Mouse (Mus musculus) hindbrain, embryonic 15.5 days (tissue): ENCODE data around the gene Hist1h3e. TPM values are rescaled to one million over a fixed set of nuclear protein-coding genes. Genes with fewer than 3 reads are reported as not detected.
"Not testable (repeated sequence)": the region's sequence is repeated elsewhere in the genome, so short reads cannot be mapped to it uniquely, and the experiment has no call there.

Experiments used
- ATAC-seq: fragments of 200-750 bp; cut with Nextera tagmentation; 2 replicates; pipeline ENCODE4 v1.8.0; 2017; ENCODE audit warnings: low read depth, moderate number of reproducible peaks, moderate TSS enrichment; ENCODE audit not compliant: low FRiP score
- H3K27ac ChIP-seq: fragments of 300-500 bp; sonication (generic); replicated peaks from 2 replicates; pipeline ENCODE4 v1.5.1; 2015; ENCODE audit warnings: mild to moderate bottlenecking, inconsistent platforms
- H3K27me3 ChIP-seq: fragments of 300-500 bp; sonication (generic); 2 replicates; pipeline ENCODE4 v1.6.1; 2015; ENCODE audit warnings: control low read depth, inconsistent platforms
- H3K36me3 ChIP-seq: fragments of 300-500 bp; sonication (generic); 2 replicates; pipeline ENCODE4 v1.6.1; 2015; ENCODE audit warnings: control low read depth, inconsistent platforms
- H3K4me1 ChIP-seq: fragments of 300-500 bp; sonication (generic); replicated peaks from 2 replicates; pipeline ENCODE4 v1.6.1; 2015; ENCODE audit warnings: control low read depth, inconsistent platforms
- H3K4me2 ChIP-seq: fragments of 300-500 bp; sonication (generic); 2 replicates; pipeline ENCODE4 v1.6.1; 2015; ENCODE audit warnings: moderate library complexity, mild to moderate bottlenecking, inconsistent platforms
- H3K4me3 ChIP-seq: fragments of 300-500 bp; sonication (generic); 2 replicates; pipeline ENCODE4 v1.5.1; 2015; ENCODE audit warnings: mild to moderate bottlenecking, inconsistent platforms
- H3K9ac ChIP-seq: fragments of 300-500 bp; sonication (generic); 2 replicates; pipeline ENCODE4 v1.6.1; 2015; ENCODE audit warnings: inconsistent platforms
- H3K9me3 ChIP-seq: fragments of 300-500 bp; sonication (generic); 2 replicates; pipeline ENCODE4 v1.6.1; 2016; ENCODE audit warnings: control low read depth, inconsistent platforms
- WGBS: fragments of 180-500 bp; shearing (Covaris S2); methylation state at CpG from one replicate; pipeline ENCODE4 v1.1.7; 2015; 5-methylcytosine and 5-hydroxymethylcytosine counted together
- polyA plus RNA-seq: library from polyadenylated mRNA; unstranded; fragments of >200 nt; fragmentation: Nextera tagmentation; extraction: Ambion mirVana; gene quantifications from 2 replicates; pipeline ENCODE4 v1.2.1, GENCODE M21; 2015

Hist1h3e gene
- polyA plus RNA-seq, 1 experiment from 2014 or later = 1.5 TPM

DNA sequence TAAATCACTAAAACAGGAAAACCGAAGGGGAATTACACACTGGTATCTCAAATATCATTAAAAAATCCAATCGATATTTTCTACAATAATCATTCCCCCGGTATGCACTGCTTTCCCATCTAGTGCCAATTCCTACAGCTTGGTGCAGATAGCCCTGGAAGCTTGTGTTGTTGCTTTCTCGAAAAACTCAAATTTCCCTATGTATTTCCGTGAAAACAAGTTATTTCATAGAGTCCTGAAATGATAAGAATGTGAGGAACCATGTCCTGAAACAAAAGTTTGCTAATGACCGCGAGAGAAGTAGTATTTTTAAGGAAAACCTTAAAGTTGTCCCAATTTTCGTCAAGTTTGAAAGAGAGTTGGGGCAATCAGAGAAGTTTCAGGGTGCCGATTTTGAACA lies 7.8 kb downstream of the Hist1h3e start:
- H3K9ac ChIP-seq = peak overlapping the region; percentile 63
- peaks cover 38% of the 10 kb centered on the region for H3K4me1 ChIP-seq
- H3K4me3 ChIP-seq = peak overlapping the region; percentile 53
- no peaks in the 10 kb centered on the region for H3K9me3 ChIP-seq
- no peak for ATAC-seq
- 21% methylated on average over 9 of the region's 9 CpGs for WGBS
- no peaks in the 10 kb centered on the region for H3K27me3 ChIP-seq
- peak overlapping the region; percentile 100 for H3K4me2 ChIP-seq
- no peaks in the 10 kb centered on the region for H3K36me3 ChIP-seq
- H3K27ac ChIP-seq = peak overlapping the region; percentile 90

DNA sequence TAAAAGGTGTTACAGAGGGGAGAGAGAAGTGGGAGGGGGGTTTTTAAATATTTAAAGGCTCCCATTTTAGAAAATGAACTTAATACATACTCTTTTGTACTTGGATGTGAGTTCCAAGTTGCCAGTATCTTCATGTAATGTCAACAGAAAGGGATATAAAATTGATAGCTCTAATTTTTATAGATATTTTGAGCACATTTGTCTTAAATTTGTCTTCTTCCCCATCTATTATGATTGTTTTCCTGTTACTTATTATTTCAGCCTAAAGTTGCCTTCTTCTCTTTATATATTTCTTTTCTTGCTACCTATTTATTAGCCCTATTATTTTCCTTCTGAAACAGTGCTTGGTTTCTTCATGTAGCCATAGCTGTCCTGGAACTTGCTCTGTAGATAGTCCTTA lies 9.2 kb downstream of the Hist1h3e start, which contains the start of gene Hist1h1d:
Gene Hist1h1d (plus strand): TSS at position 301 of the 400 bp plus-strand sequence.
- no peaks in the 10 kb centered on the region for H3K9me3 ChIP-seq
- ATAC-seq = no peak
- H3K4me2 ChIP-seq = peak within 1 kb of the TSS; percentile 100
- 0 out of 2 replicates have a peak within 1 kb of the TSS, but pooled peaks have one; percentile 87 for H3K27ac ChIP-seq
- H3K4me1 ChIP-seq = peaks cover 38% of the 10 kb centered on the region
- no peaks in the 10 kb centered on the region for H3K36me3 ChIP-seq
- no peaks in the 10 kb centered on the region for H3K27me3 ChIP-seq
- H3K9ac ChIP-seq = 0 out of 2 replicates have a peak within 1 kb of the TSS, but pooled peaks have one; percentile 17
- H3K4me3 ChIP-seq = no peak within 1 kb of the TSS

DNA sequence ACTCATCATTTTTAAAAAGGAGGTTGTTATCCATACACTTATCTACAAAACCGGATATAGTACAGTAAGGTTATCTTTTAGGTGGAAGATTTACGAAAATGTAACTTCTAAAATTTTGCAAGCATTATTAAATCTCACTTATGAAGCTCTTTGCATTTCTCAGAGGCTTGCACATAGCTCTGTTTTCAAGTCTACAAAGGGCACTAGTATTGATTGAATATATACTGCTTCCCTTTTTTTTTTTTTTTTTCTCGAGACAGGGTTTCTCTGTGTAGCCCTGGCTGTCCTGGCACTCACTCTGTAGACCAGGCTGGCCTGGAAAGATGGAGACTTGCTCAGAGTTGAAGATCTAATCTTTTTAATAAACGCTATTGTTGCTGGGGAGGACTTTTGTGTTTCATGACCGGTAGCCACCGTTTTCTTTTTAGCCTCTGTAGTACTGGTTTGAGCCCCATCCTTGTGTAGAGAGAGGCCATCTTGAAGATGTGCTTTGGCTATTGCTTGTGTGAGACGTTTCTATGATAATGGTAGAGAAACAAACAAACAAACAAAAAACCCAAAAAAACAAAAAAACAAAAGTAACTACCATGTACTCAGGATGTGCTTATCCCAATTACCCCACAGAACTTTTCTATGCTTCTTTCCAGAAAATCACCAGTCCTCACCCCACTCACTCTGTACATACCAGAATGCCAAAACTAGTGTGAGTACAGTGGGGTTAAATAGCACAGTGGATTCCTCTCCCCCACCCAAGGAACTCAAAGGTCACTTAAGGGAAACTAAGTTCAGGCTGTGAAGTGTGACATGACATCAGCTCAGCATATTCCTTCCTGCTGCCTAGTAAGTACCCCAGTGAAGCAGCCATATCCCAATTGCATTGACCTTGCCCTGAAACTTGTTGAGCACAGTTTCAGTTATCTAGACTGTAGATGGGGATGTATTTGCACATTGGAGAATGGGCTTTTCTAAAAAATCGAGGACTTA lies 9.9 kb downstream of the Hist1h3e start:
- Histone ChIP-seq H3K27ac (peak overlapping the region; percentile 87), H3K4me3 (peak overlapping the region; percentile 46), H3K9me3 (no peaks in the 10 kb centered on the region), H3K4me2 (peak overlapping the region; percentile 64), H3K36me3 (no peaks in the 10 kb centered on the region), H3K4me1 (peaks cover 38% of the 10 kb centered on the region), H3K27me3 (no peaks in the 10 kb centered on the region), H3K9ac (0 out of 2 replicates have a peak overlapping the region, but pooled peaks have one; percentile 17)
- no peak for ATAC-seq
- 52% methylated on average over 8 of the region's 8 CpGs for WGBS

DNA sequence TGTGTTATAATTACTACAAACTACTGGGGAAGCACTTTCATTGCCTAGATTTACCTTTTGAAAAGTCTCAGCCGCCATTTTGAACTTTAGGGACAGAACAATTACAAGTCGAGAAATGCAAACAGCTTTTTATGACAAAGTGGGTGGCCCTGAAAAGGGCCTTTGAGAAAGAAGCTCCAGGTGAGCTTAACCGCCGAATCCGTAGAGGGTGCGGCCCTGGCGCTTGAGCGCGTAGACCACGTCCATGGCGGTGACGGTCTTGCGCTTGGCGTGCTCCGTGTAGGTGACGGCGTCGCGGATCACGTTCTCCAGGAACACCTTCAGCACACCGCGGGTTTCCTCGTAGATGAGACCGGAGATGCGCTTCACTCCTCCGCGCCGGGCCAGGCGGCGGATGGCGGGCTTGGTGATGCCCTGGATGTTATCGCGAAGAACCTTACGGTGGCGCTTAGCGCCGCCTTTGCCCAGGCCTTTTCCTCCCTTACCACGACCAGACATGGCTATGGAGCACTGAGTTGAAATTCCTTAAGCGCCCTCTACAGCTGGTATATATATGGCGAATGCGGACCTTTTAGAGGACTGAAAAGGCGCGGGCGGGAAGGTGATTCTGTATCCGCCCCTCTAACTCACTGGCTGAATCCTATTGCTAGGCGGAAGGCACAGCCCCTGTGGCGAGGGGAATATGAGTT lies 10.9 kb downstream of the Hist1h3e start, which contains the start of gene Hist1h4f:
Gene Hist1h4f (minus strand): TSS at position 503 of the 689 bp plus-strand sequence.
- H3K36me3 ChIP-seq, H3K27me3 ChIP-seq, H3K9me3 ChIP-seq: not testable (repeated sequence)
- peak within 1 kb of the TSS; percentile 54 for H3K9ac ChIP-seq
- peaks cover 32% of the 10 kb centered on the region for H3K4me1 ChIP-seq
- H3K4me3 ChIP-seq = peak within 1 kb of the TSS; percentile 46
- under 1% methylated on average over 47 of the region's 47 CpGs for WGBS
- peak; percentile 93 for ATAC-seq
- H3K4me2 ChIP-seq = peak within 1 kb of the TSS; percentile 64
- peak within 1 kb of the TSS; percentile 87 for H3K27ac ChIP-seq

DNA sequence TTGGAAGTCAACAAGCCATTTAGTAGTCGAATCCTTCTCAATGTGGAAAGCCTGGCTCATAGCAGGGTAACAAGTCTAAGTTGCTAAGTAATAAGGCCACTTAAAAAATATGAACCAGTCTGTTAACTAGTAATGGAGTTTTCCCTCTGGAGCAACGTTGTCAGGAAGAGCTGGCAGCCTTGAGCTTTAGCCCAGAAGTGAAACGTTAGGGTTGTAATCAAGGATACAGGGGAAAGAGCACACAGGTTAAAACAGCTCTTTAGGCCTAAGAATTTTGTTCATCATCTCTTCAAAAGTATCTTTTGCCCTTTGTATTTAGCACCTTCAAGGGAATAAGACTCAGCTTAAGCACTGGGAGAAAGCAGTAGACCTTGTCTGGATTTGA lies 11.4 kb downstream of the Hist1h3e start:
- no peaks in the 10 kb centered on the region for H3K36me3 ChIP-seq
- peaks cover 29% of the 10 kb centered on the region for H3K4me1 ChIP-seq
- H3K27ac ChIP-seq = peak overlapping the region; percentile 87
- 8% methylated on average over 3 of the region's 3 CpGs for WGBS
- H3K4me3 ChIP-seq = peak overlapping the region; percentile 46
- H3K4me2 ChIP-seq = peak overlapping the region; percentile 64
- ATAC-seq = no peak
- H3K9ac ChIP-seq = peak overlapping the region; percentile 54; the same call in 1 of the 2 replicates
- no peaks in the 10 kb centered on the region for H3K27me3 ChIP-seq
- no peaks in the 10 kb centered on the region for H3K9me3 ChIP-seq

DNA sequence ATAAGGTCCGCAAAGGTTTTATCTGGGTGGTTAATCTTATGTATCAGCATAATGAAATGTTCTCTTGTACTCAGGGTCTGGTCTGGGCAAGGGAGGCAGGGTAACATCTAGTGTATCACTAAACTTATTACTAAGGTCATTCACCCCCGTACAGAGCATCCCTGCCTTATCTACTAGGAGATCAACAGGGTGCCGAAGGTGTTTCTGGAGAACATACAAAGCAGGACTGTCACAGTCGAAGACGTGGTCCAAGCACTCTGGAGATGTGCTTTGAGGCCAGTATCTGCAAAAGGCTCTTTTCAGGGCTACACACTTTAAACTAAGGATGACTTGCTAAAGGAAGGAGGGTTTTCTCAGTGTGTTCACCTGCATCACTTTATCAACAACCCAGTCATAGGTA lies 15.5 kb downstream of the Hist1h3e start:
- no peaks in the 10 kb centered on the region for H3K27me3 ChIP-seq
- no peak overlapping the region for H3K4me3 ChIP-seq
- H3K36me3 ChIP-seq = no peaks in the 10 kb centered on the region
- H3K4me2 ChIP-seq = no peak overlapping the region
- peaks cover 15% of the 10 kb centered on the region for H3K4me1 ChIP-seq
- no peak overlapping the region for H3K9ac ChIP-seq
- no peaks in the 10 kb centered on the region for H3K9me3 ChIP-seq
- 87% methylated on average over 5 of the region's 5 CpGs for WGBS
- ATAC-seq = no peak
- H3K27ac ChIP-seq = no peak overlapping the region

DNA sequence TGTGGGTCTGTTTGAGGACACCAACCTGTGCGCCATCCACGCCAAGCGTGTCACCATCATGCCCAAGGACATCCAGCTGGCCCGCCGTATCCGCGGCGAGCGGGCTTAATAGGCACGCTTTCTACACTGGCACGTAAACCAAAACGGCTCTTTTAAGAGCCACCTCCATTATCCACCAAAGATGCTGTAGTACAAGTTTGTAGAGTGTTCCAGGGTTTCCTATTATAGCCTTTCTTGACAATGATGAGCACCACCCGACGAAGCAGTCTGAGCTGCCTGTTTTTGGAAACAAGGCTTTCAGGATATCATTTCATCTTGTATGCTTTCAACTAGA lies 17.4 kb downstream of the Hist1h3e start:
- not testable (repeated sequence) for H3K4me1 ChIP-seq, H3K27me3 ChIP-seq, H3K9me3 ChIP-seq, ATAC-seq, H3K36me3 ChIP-seq
- H3K27ac ChIP-seq = peak overlapping the region; percentile 90; the same call in 1 of the 2 replicates
- 0% methylated on average over 11 of the region's 14 CpGs for WGBS
- peak overlapping the region; percentile 61; the same call in 1 of the 2 replicates for H3K9ac ChIP-seq
- peak overlapping the region; percentile 87 for H3K4me2 ChIP-seq
- H3K4me3 ChIP-seq = peak overlapping the region; percentile 55

DNA sequence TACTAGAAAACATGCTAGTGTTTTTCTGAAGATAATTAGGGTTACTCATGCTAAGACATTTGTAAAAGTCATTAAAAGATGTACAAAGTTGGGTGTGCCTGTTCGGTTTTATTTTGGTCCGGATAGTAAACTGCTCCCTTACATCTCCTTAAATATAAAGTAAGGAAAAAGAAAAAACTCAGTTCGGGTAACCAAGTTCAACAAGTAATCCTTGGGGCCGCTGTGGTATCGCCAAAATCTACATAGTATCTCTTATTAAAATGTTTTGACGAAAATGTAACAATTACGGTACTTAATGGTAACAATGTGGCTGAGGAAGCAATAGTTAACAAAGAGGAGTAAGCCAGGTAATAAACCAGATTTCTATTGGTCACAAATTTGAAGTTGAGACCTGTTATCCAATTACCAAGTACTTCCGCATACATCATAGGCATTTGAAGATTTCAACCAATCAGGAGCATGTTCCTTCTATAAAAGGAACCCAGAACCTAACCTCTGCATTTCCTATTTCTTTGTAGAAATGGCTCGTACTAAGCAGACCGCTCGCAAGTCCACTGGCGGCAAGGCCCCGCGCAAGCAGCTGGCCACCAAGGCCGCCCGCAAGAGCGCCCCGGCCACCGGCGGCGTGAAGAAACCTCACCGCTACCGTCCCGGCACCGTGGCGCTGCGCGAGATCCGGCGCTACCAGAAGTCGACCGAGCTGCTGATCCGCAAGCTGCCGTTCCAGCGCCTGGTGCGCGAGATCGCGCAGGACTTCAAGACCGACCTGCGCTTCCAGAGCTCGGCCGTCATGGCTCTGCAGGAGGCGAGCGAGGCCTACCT lies 18.0 kb downstream of the Hist1h3e start, which contains the start of gene Hist1h3f:
Gene Hist1h3f (plus strand): TSS at position 88 of the 822 bp plus-strand sequence.
- H3K4me2 ChIP-seq = peak within 1 kb of the TSS; percentile 87

DNA sequence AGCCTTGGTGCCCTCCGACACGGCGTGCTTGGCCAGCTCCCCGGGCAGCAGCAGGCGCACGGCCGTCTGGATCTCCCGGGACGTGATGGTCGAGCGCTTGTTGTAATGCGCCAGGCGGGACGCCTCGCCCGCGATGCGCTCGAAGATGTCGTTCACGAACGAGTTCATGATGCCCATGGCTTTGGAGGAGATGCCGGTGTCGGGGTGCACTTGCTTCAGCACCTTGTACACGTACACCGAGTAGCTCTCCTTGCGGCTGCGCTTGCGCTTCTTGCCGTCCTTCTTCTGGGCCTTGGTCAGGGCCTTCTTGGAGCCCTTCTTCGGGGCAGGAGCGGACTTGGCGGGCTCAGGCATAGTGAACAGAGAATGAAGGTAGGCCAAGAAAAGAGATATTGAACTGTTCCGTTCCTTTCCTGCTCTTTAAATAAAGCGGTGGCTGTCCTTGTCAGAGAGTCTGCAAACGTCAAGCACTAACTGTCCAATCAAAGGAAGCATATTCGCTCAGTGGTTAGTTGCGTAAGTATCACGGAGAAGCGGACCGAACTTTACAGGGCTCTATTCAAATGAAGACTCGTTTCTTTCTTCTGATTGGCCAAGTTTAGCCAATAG lies 19.1 kb downstream of the Hist1h3e start, which contains the start of gene Hist1h2bh:
Gene Hist1h2bh (minus strand): TSS at position 394 of the 609 bp plus-strand sequence.
- H3K27me3 ChIP-seq, H3K36me3 ChIP-seq, H3K4me1 ChIP-seq, H3K9me3 ChIP-seq: not testable (repeated sequence)
- peak within 1 kb of the TSS; percentile 90 for H3K27ac ChIP-seq
- under 1% methylated on average over 41 of the region's 42 CpGs for WGBS
- H3K9ac ChIP-seq = peak within 1 kb of the TSS; percentile 43
- H3K4me2 ChIP-seq = peak within 1 kb of the TSS; percentile 87
- ATAC-seq = peak; percentile 92
- H3K4me3 ChIP-seq = peak within 1 kb of the TSS; percentile 55

More for the DNA sequence above, 18.0 kb downstream of the Hist1h3e start, which contains the start of gene Hist1h3f:
- peak within 1 kb of the TSS; percentile 61 for H3K9ac ChIP-seq
- peaks cover 8% of the 10 kb centered on the region for H3K4me1 ChIP-seq
- under 1% methylated on average over 34 of the region's 45 CpGs for whole genome bisulfite sequencing
- H3K27ac ChIP-seq = peak within 1 kb of the TSS; percentile 90
- H3K4me3 ChIP-seq = peak within 1 kb of the TSS; percentile 55
- no peaks in the 10 kb centered on the region for H3K27me3 ChIP-seq
- peak; percentile 96 for ATAC-seq
- no peaks in the 10 kb centered on the region for H3K36me3 ChIP-seq
- H3K9me3 ChIP-seq = no peaks in the 10 kb centered on the region

DNA sequence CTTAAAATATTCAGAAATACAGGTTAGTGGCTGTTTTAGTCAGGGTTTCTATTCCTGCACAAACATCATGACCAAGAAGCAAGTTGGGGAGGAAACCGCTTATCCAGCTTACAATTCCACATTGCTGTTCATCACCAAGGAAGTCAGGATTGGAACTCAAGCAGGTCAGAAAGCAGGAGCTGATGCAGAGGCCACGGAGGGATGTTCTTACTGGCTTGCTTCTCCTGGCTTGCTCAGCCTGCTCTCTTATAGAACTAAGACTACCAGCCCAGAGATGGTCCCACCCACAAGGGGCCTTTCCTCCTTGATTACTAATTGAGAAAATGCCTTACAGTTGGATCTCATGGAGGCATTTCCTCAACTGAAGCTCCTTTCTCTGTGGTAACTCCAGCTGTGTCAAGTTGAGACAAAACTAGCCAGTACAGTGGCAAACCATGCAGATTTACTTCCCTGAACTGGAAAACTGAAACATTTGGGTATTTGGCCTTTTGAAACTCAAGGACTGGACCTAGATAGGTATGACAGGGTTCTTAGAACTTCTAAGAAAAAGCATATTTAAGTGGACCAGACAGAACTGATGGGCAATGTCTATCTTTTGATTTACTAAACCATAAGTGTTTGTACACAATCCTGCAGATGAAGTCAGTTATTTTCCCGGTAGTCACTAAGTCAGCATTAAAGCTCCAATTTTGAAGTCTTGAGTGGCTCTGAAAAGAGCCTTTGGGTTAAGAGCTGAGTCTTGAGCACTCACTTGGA lies 19.8 kb downstream of the Hist1h3e start:
- Histone ChIP-seq H3K27ac (0 out of 2 replicates have a peak overlapping the region, but pooled peaks have one; percentile 77), H3K4me2 (peak overlapping the region; percentile 87), H3K9ac (peak overlapping the region; percentile 40), H3K4me3 (peak overlapping the region; percentile 49)
- not testable (repeated sequence) for H3K9me3 ChIP-seq, H3K4me1 ChIP-seq, ATAC-seq, H3K36me3 ChIP-seq, H3K27me3 ChIP-seq
- WGBS = 3% methylated on average over 3 of the region's 3 CpGs
